Mouse (Mus musculus) CD4-positive, CD25-positive, alpha-beta regulatory T cell, adult 9 weeks (primary cell): Measurements from ENCODE around the gene Serpinb3b. TPM values are rescaled to one million over a fixed set of nuclear protein-coding genes. Genes with fewer than 3 reads are reported as not detected.

Experiments used
- polyA plus RNA-seq: library from polyadenylated mRNA; unstranded; fragments of 100-300 nt; shearing (Covaris generic); gene quantifications from one replicate; pipeline ENCODE4 v1.2.1, GENCODE M21; 2017

Gene Serpinb3b
- not detected for polyA plus RNA-seq

DNA sequence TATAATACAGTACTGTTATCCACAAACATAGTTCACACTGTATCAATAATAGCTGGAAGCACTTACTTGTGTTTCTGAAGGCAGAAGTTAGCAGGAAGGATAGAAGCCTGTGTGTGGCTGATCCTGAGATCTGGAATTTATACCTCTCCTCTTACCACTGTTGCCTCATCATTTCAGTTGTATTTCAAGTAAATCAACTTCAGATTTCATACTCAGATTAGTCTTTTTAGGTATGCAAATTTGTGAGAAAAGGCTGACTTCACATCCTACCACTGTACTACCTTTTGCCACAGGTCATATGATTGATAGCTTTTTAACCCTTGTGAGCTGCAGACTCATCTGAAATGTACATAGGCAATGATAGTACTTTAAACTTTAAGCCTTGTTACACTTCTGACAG, at the start of gene Serpinb3b, which contains the start of gene Serpinb3c:
Serpinb3b (minus strand) TSS at position 101 of the 400 bp plus-strand sequence.
Serpinb3c (minus strand) TSS at position 111 of the 400 bp plus-strand sequence.

Other genes with a start within 250 kb of the Serpinb3b start
- not detected for gene Serpinb3a, start 226.1 kb downstream of the Serpinb3b start, polyA plus RNA-seq
- gene Serpinb3d, start 194.9 kb downstream of the Serpinb3b start, polyA plus RNA-seq = not detected
- not detected for gene Serpinb3c, start within 50 bp of the Serpinb3b start, polyA plus RNA-seq
- not detected for gene Serpinb11, start 82.8 kb upstream of the Serpinb3b start, polyA plus RNA-seq
- gene Serpinb7, start 121.3 kb upstream of the Serpinb3b start, polyA plus RNA-seq = not detected
- not detected for gene Serpinb2, start 233.1 kb upstream of the Serpinb3b start, polyA plus RNA-seq